Mouse (Mus musculus) testis, adult 2 months (tissue): Measurements from ENCODE around the gene Robo2.

Experiments
- CTCF ChIP-seq: fragments of 200-500 bp; IDR thresholded peaks from 2 replicates; pipeline ENCODE4 v1.5.1; 2012; ENCODE audit warnings: low read depth, mild to moderate bottlenecking, inconsistent platforms, low read length, moderate library complexity; ENCODE audit not compliant: control insufficient read depth, insufficient read depth, insufficient replicate concordance
- POLR2A ChIP-seq: fragments of 200-500 bp; IDR thresholded peaks from 2 replicates; pipeline ENCODE4 v1.6.1; 2012; ENCODE audit warnings: low read depth, mild to moderate bottlenecking, inconsistent platforms, low read length, moderate library complexity; ENCODE audit not compliant: control insufficient read depth

GRCm38 (mm10) chr16:73873828-73874558 lies 537.6 kb downstream of the Robo2 start:
- TF ChIP-seq POLR2A (no peak), CTCF (no peak)
